Mouse (Mus musculus): ENCODE measurements around the gene Mast3. TPM values are rescaled to one million over a fixed set of nuclear protein-coding genes. Genes with fewer than 3 reads are reported as not detected.

The Mast3 gene
- polyA plus RNA-seq, 2 experiments, result 14.4 to 37.2 TPM

DNA sequence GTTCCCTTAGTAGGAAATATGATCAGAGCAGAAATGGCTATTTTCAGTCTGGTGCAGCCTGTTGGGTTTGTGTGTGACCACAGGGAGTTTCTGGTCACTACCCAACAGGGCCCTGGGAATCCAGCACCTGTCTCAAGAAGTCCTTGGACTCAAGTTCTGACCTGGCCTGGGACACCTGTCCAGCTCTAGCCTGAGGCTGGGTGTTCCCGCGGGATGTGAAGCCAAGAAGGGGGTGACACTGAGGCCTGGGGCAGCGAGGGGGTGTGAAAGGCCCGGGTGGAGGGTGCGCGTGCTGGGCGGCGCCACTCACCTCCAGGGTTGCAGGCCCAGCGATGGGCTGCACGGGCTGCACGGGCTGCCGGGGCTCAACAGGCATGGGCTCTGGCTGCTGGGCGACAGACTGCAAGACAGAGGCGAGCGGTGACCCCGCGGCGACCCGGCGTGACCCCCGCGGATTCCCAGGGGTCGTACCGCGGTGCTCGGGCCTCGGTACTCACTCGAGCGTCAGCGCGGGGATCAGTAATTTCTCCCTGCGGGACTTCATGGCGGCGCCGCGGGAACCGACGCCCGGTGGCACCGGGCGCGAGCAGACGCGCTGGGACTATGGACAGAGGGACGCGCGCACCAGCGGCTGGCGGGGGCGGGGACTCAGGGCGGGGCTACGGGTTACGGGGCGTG lies 8.3 kb downstream of the Mast3 start:
- Histone ChIP-seq H3K27me3 (ENCODE audit: control insufficient read depth, insufficient read depth, low read length) (peaks cover 21% of the 10 kb centered on the region), H3K4me3 (replicated peaks; ENCODE audit: low read length) (peak overlapping the region; percentile 54), H3K9me3 (ENCODE audit: control insufficient read depth, low read length) (no peaks in the 10 kb centered on the region), H3K36me3 (ENCODE audit: control insufficient read depth, insufficient read depth, low read length) (no peaks in the 10 kb centered on the region), H3K27ac (replicated peaks; ENCODE audit: low read depth, low read length) (no peak overlapping the region), H3K9ac (ENCODE audit: low read depth, low read length, severe bottlenecking) (peak overlapping the region; percentile 61), H3K4me1 (ENCODE audit: control insufficient read depth, insufficient read depth, low read length) (peaks cover 13% of the 10 kb centered on the region), H3K4me2 (replicated peaks; ENCODE audit: low read depth, low read length, severe bottlenecking) (peak overlapping the region; percentile 93)
- no peak for DNase-seq (ENCODE audit: low spot score)
- ATAC-seq (ENCODE audit: low FRiP score, low read depth), result no peak
- TF ChIP-seq POLR2A (IDR thresholded peaks at IDR 0.05; ENCODE audit: borderline replicate concordance, extremely low read depth, insufficient read depth, insufficient read length), result no peak
- WGBS, result 3% methylated on average over 49 of the region's 54 CpGs

DNA sequence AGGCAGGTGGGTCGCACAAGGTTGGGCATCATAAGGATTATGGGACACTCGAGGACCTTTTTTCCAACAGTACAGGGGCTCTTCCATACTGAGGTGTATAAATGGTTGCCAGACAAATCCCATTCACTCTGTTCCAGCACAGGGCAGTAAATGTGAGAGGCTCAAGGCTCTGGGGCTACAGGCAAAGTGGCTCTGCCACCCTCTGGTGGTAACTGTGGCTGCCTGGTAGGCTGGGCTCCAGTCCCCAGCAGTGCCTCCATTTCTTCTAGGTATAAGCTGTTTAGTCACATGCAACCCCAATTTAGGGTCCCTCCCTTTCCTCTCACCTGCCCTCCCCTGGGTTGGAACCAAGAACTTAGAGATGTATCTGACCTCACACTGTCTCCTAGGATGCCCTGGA lies 9.5 kb downstream of the Mast3 start:
- no peak for TF ChIP-seq POLR2A (IDR thresholded peaks at IDR 0.05; ENCODE audit: borderline replicate concordance, extremely low read depth, insufficient read depth, insufficient read length)
- WGBS, result 85% methylated on average over 2 of the region's 2 CpGs
- Histone ChIP-seq H3K27ac (replicated peaks; ENCODE audit: low read depth, low read length) (no peak overlapping the region), H3K4me1 (ENCODE audit: control insufficient read depth, insufficient read depth, low read length) (peaks cover 25% of the 10 kb centered on the region), H3K27me3 (ENCODE audit: control insufficient read depth, insufficient read depth, low read length) (peaks cover 21% of the 10 kb centered on the region), H3K4me2 (replicated peaks; ENCODE audit: low read depth, low read length, severe bottlenecking) (no peak overlapping the region), H3K9me3 (ENCODE audit: control insufficient read depth, low read length) (no peaks in the 10 kb centered on the region), H3K4me3 (replicated peaks; ENCODE audit: low read length) (no peak overlapping the region), H3K36me3 (ENCODE audit: control insufficient read depth, insufficient read depth, low read length) (no peaks in the 10 kb centered on the region), H3K9ac (ENCODE audit: low read depth, low read length, severe bottlenecking) (no peak overlapping the region)
- no peak for ATAC-seq (ENCODE audit: low FRiP score, low read depth)
- no peak for DNase-seq (ENCODE audit: low spot score)

DNA sequence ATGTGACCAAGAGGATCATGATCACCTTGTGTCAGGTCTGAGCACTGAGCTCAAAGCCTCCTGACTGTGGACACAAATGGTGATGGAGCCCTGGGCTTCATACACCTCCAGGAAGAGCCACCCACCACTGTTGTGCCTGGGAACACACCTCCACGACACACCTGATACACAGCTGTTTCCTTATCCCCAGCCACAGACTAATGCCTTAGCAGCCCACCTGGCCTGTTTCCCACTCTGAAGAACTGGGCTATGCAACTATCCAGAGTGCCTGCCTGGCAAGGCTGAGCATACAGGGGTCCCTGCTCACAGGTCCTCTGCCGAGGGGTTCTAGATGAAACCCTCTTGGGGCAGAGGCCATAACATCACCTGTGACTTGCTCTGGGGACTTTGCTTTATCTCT lies 10.6 kb downstream of the Mast3 start:
- H3K4me2 ChIP-seq (replicated peaks; ENCODE audit: low read depth, low read length, severe bottlenecking), result no peak overlapping the region
- TF ChIP-seq POLR2A (IDR thresholded peaks at IDR 0.05; ENCODE audit: borderline replicate concordance, extremely low read depth, insufficient read depth, insufficient read length), result no peak
- peaks cover 14% of the 10 kb centered on the region for H3K27me3 ChIP-seq (ENCODE audit: control insufficient read depth, insufficient read depth, low read length)
- H3K27ac ChIP-seq (replicated peaks; ENCODE audit: low read depth, low read length), result no peak overlapping the region
- ATAC-seq (ENCODE audit: low FRiP score, low read depth) (no peak), DNase-seq (ENCODE audit: low spot score) (no peak)
- no peak overlapping the region for H3K9ac ChIP-seq (ENCODE audit: low read depth, low read length, severe bottlenecking)
- peaks cover 26% of the 10 kb centered on the region for H3K4me1 ChIP-seq (ENCODE audit: control insufficient read depth, insufficient read depth, low read length)
- H3K9me3 ChIP-seq (ENCODE audit: control insufficient read depth, low read length), result no peaks in the 10 kb centered on the region
- H3K36me3 ChIP-seq (ENCODE audit: control insufficient read depth, insufficient read depth, low read length), result peaks cover 5% of the 10 kb centered on the region; the same call in 1 of the 2 replicates
- H3K4me3 ChIP-seq (replicated peaks; ENCODE audit: low read length), result no peak overlapping the region
- WGBS, result 87% methylated on average over 2 of the region's 2 CpGs

DNA sequence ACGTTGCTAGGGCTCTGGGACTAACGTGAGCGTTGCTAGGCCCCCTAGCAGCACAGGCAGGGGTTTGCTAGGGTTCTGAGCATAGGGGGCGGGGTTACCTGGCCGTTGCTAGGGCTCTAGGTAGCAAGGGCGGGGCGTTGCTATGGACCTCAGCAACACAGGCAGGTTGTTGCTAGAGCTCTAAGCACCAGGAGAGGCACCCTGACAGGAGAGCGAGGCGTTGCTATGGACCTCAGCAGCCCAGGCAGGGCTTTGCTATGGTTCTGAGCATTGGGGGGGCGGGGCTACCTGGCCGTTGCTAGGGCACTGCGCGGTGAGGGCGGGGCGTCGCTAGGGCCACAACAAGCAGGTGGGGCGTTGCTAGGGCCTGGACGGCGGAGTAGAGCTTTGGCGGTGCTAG lies 12.2 kb downstream of the Mast3 start:
- no peak for DNase-seq (ENCODE audit: low spot score)
- Histone ChIP-seq H3K4me2 (replicated peaks; ENCODE audit: low read depth, low read length, severe bottlenecking) (peak overlapping the region; percentile 85), H3K9me3 (ENCODE audit: control insufficient read depth, low read length) (no peaks in the 10 kb centered on the region), H3K36me3 (ENCODE audit: control insufficient read depth, insufficient read depth, low read length) (peaks cover 18% of the 10 kb centered on the region), H3K4me1 (ENCODE audit: control insufficient read depth, insufficient read depth, low read length) (peaks cover 23% of the 10 kb centered on the region), H3K27ac (replicated peaks; ENCODE audit: low read depth, low read length) (peak overlapping the region; percentile 85), H3K27me3 (ENCODE audit: control insufficient read depth, insufficient read depth, low read length) (no peaks in the 10 kb centered on the region; the same call in 1 of the 2 replicates), H3K4me3 (replicated peaks; ENCODE audit: low read length) (peak overlapping the region; percentile 74), H3K9ac (ENCODE audit: low read depth, low read length, severe bottlenecking) (peak overlapping the region; percentile 82)
- TF ChIP-seq POLR2A (IDR thresholded peaks at IDR 0.05; ENCODE audit: borderline replicate concordance, extremely low read depth, insufficient read depth, insufficient read length), result no peak
- peak; percentile 9 for ATAC-seq (ENCODE audit: low FRiP score, low read depth)
- WGBS, result 0% methylated on average over 18 of the region's 20 CpGs

DNA sequence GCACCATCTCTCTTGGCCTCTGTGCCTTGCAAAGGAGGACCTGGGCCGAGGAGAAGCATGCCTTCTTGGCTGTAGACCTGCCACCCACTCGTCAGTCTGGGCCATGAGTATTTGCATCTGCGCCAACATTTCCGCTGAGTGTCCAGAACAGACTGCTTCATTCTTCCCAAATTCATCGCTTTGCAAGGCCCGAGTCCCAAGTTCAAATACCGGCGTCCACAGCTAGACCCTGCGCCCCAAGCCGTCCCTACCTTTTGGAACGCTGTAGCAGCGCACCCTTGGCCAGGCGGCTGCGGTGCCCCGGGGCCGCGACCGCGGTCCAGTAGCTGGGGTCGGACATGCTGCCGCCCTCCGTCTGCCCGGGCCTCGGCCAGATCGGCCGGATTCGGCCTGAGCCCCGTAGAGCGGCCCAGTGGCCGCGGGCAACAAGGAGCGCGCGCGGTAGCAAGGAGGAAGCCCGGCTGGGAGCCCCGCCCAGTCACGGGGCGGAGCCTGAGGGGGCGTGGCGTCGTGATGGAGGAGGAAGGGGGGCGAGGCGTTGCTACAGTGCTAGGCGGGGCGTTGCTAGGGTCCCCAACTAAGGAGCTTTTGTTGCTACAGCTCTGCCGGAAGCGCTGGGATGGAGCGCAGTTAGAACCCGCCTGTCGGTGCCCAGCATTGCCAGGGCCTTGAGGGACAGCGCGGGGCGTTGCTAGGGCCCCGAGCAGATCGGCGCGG lies 12.7 kb downstream of the Mast3 start:
- Histone ChIP-seq H3K27ac (replicated peaks; ENCODE audit: low read depth, low read length) (peak overlapping the region; percentile 85), H3K27me3 (ENCODE audit: control insufficient read depth, insufficient read depth, low read length) (no peaks in the 10 kb centered on the region), H3K4me2 (replicated peaks; ENCODE audit: low read depth, low read length, severe bottlenecking) (peak overlapping the region; percentile 85), H3K4me3 (replicated peaks; ENCODE audit: low read length) (peak overlapping the region; percentile 74), H3K36me3 (ENCODE audit: control insufficient read depth, insufficient read depth, low read length) (peaks cover 23% of the 10 kb centered on the region), H3K4me1 (ENCODE audit: control insufficient read depth, insufficient read depth, low read length) (peaks cover 23% of the 10 kb centered on the region), H3K9me3 (ENCODE audit: control insufficient read depth, low read length) (no peaks in the 10 kb centered on the region), H3K9ac (ENCODE audit: low read depth, low read length, severe bottlenecking) (peak overlapping the region; percentile 82)
- DNase-seq (ENCODE audit: low spot score) (peak; percentile 96), ATAC-seq (ENCODE audit: low FRiP score, low read depth) (peak; percentile 85)
- peak; percentile 81; the same call in 1 of the 2 replicates for TF ChIP-seq POLR2A (IDR thresholded peaks at IDR 0.05; ENCODE audit: borderline replicate concordance, extremely low read depth, insufficient read depth, insufficient read length)
- WGBS, result 5% methylated on average over 57 of the region's 58 CpGs

All from limb, embryonic 14.5 days (tissue).